Comparison of ENCODE assay signal across 27 mouse cellular contexts in the genomic region with DNA sequence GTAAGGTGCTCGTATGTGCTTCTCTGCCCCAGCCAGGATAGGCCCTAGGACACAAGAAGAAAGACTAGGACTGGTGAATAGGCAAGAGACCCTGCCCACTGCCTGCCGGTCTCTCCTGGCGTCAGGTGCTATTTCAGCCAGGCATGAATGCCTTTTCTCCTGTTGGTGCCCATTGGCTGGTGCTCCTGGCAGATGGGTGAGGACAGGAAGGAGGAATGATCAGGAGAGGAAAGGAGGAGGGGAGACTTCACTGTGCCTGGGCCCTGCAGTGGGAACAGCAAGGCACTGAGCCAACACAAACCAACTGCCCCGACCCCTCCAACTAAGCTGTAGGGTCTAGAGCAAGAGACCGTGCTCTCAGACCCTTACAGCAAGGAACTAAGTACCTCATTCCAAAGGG.
DNase-seq lines count a peak whose midpoint lies in the region; ATAC-seq and TF ChIP-seq lines count a peak whose summit lies in the region.
"Had no signal": no experiment of that assay in that cellular context is flagged by ENCODE, and none has a peak within 500 bp of the region (broad histone marks: within the 10 kb centered on the region; RNA-seq: fewer than 3 reads in every experiment).

No protein-coding gene starts in this region.

- H3K4me2 ChIP-seq in hindbrain, postnatal 0 days (ENCODE audit: low read depth, low read length), result no peak overlapping the region
- H3K4me2 ChIP-seq in hindbrain, embryonic 12.5 days (replicated peaks), result no peak overlapping the region
- H3K4me2 ChIP-seq: embryonic facial prominence, embryonic 13.5 days; forebrain, embryonic 12.5 days; forebrain, embryonic 15.5 days; heart, embryonic 11.5 days; hindbrain, embryonic 13.5 days had no signal

- H3K9me3 ChIP-seq in hindbrain, postnatal 0 days (ENCODE audit: low read length), result no peaks in the 10 kb centered on the region
- no peaks in the 10 kb centered on the region for H3K9me3 ChIP-seq in hindbrain, embryonic 12.5 days (replicated peaks)
- H3K9me3 ChIP-seq in limb, embryonic 10.5 days (replicated peaks), result no peaks in the 10 kb centered on the region
- H3K9me3 ChIP-seq: embryonic facial prominence, embryonic 10.5 days; embryonic facial prominence, embryonic 13.5 days; forebrain, embryonic 12.5 days; forebrain, embryonic 15.5 days; hindbrain, embryonic 13.5 days had no signal

- peak; percentile 31; the same call in 1 of the 2 replicates for ATAC-seq in hindbrain, postnatal 0 days
- ATAC-seq in hindbrain, embryonic 12.5 days (ENCODE audit: low FRiP score), result no peak
- ATAC-seq: activated CD4-positive, CD25-positive, alpha-beta regulatory T cell, adult 4 months; CD4-positive, CD25-positive, alpha-beta regulatory T cell, adult 4 months; forebrain, embryonic 15.5 days; hindbrain, embryonic 16.5 days; inflammation-experienced regulatory T-cells, adult 6 months had no signal

- DNase-seq in cerebellum, postnatal 14 days, result peak; percentile 68 to 69
- no peak for DNase-seq in cerebellum, postnatal 4 days (ENCODE audit: low spot score in 2 of 2)
- DNase-seq in hindbrain, postnatal 0 days (ENCODE audit: low spot score), result no peak
- DNase-seq in left cerebral cortex, postnatal 4 days, result peak; percentile 57
- no peak for DNase-seq in left cerebral cortex, postnatal 10 days (ENCODE audit: extremely low spot score in 1 of 2, low spot score in 2 of 2)
- DNase-seq in limb, embryonic 10.5 days (ENCODE audit: low spot score), result peak; percentile 9
- DNase-seq in layer of hippocampus, adult 9-11 months, result no peak
- DNase-seq: adrenal gland, adult 8-10 months; adrenal gland, postnatal 25 days; cerebellum, adult 11-12 months; cerebellum, adult 9-11 months; embryo, embryonic 11 days; gastrocnemius, postnatal 25 days; heart, adult 18-20 months; kidney, adult 11 months had no signal

- intact Hi-C loops in left cerebral cortex, postnatal 4 days (cut with DNase I), result no loop called here
- intact Hi-C loops in left cerebral cortex, postnatal 10 days (cut with DNase I), result no loop called here

- H3K36me3 ChIP-seq in hindbrain, postnatal 0 days (ENCODE audit: insufficient read depth, low read length), result no peaks in the 10 kb centered on the region
- no peaks in the 10 kb centered on the region for H3K36me3 ChIP-seq in hindbrain, embryonic 12.5 days
- no peaks in the 10 kb centered on the region for H3K36me3 ChIP-seq in limb, embryonic 10.5 days
- H3K36me3 ChIP-seq: embryonic facial prominence, embryonic 10.5 days; embryonic facial prominence, embryonic 13.5 days; forebrain, embryonic 12.5 days; forebrain, embryonic 15.5 days; hindbrain, embryonic 13.5 days had no signal

- WGBS in hindbrain, postnatal 0 days, result 66% methylated on average over 5 of the region's 5 CpGs
- 78% methylated on average over 5 of the region's 5 CpGs for WGBS in hindbrain, embryonic 12.5 days
- WGBS in limb, embryonic 10.5 days, result 88% methylated on average over 5 of the region's 5 CpGs

- no peak overlapping the region for H3K4me3 ChIP-seq in hindbrain, postnatal 0 days (ENCODE audit: low read length)
- H3K4me3 ChIP-seq in hindbrain, embryonic 12.5 days, result no peak overlapping the region
- no peak overlapping the region for H3K4me3 ChIP-seq in limb, embryonic 10.5 days
- H3K4me3 ChIP-seq: embryonic facial prominence, embryonic 10.5 days; embryonic facial prominence, embryonic 13.5 days; erythroblast, embryonic 14.5 days; forebrain, embryonic 12.5 days; forebrain, embryonic 15.5 days; hindbrain, embryonic 13.5 days had no signal

- no peaks in the 10 kb centered on the region for H3K4me1 ChIP-seq in hindbrain, postnatal 0 days (ENCODE audit: insufficient read depth, low read length)
- H3K4me1 ChIP-seq in hindbrain, embryonic 12.5 days, result no peaks in the 10 kb centered on the region
- H3K4me1 ChIP-seq in limb, embryonic 10.5 days, result no peaks in the 10 kb centered on the region
- H3K4me1 ChIP-seq: embryonic facial prominence, embryonic 10.5 days; forebrain, embryonic 12.5 days; forebrain, embryonic 15.5 days; hindbrain, embryonic 13.5 days had no signal

- no peak for TF ChIP-seq CTCF in hindbrain, postnatal 0 days (IDR thresholded peaks at IDR 0.05; ENCODE audit: low read depth)

- no peak overlapping the region for H3K27ac ChIP-seq in hindbrain, postnatal 0 days
- H3K27ac ChIP-seq in hindbrain, embryonic 12.5 days, result no peak overlapping the region
- H3K27ac ChIP-seq in limb, embryonic 10.5 days, result no peak overlapping the region
- H3K27ac ChIP-seq: embryonic facial prominence, embryonic 10.5 days; embryonic facial prominence, embryonic 13.5 days; forebrain, embryonic 12.5 days; forebrain, embryonic 15.5 days; hindbrain, embryonic 13.5 days had no signal

- H3K9ac ChIP-seq in hindbrain, postnatal 0 days (replicated peaks; ENCODE audit: low read length), result no peak overlapping the region
- H3K9ac ChIP-seq in hindbrain, embryonic 12.5 days, result no peak overlapping the region
- H3K9ac ChIP-seq: embryonic facial prominence, embryonic 13.5 days; forebrain, embryonic 12.5 days; forebrain, embryonic 15.5 days; hindbrain, embryonic 13.5 days had no signal

- H3K27me3 ChIP-seq in hindbrain, postnatal 0 days (ENCODE audit: insufficient read depth, low read length), result peaks cover 5% of the 10 kb centered on the region; the same call in 1 of the 2 replicates
- H3K27me3 ChIP-seq in hindbrain, embryonic 12.5 days, result peaks cover 66% of the 10 kb centered on the region
- peaks cover 100% of the 10 kb centered on the region for H3K27me3 ChIP-seq in limb, embryonic 10.5 days (ENCODE audit: low read depth, poor library complexity, severe bottlenecking)
- H3K27me3 ChIP-seq: forebrain, embryonic 15.5 days had no signal

Comparison
In these comparisons a context has a peak if more than half of its experiments do, and no peak if none do; other contexts are left out.
1. DNase-seq: peak in cerebellum, postnatal 14 days (2 of 2), left cerebral cortex, postnatal 4 days (single experiment) and limb, embryonic 10.5 days (single experiment); none in cerebellum, postnatal 4 days (0 of 2), hindbrain, postnatal 0 days (single experiment), left cerebral cortex, postnatal 10 days (0 of 2) and layer of hippocampus, adult 9-11 months (single experiment).